Mouse (Mus musculus) cerebellum, adult 2 months (tissue): ENCODE measurements around the gene Fam228a.

Experiments used
- CTCF ChIP-seq: fragments of 200-500 bp; IDR thresholded peaks from 2 replicates; pipeline ENCODE4 v1.5.1; 2011; ENCODE audit warnings: low read depth, mild to moderate bottlenecking, control low read depth, low read length, moderate library complexity, borderline replicate concordance; ENCODE audit not compliant: insufficient read depth
- POLR2A ChIP-seq: fragments of 200-500 bp; IDR thresholded peaks from 2 replicates; pipeline ENCODE4 v1.6.1; 2011; ENCODE audit warnings: low read length, control low read depth, borderline replicate concordance; ENCODE audit not compliant: insufficient read depth

GRCm38 (mm10) chr12:4731629-4732028, 6.6 kb downstream of the Fam228a start:
- TF ChIP-seq POLR2A (no peak), CTCF (no peak)
